Mouse (Mus musculus) adrenal gland (tissue): ENCODE results near the gene Gadl1.

Experiments
- intact Hi-C: fragments of 180-260 bp; cut with DNase I; formaldehyde crosslinking; loops from one replicate; pipeline ENCODE4 v1.15.1; 2025

Gadl1 gene

GRCm38 (mm10) chr9:116084324-116084931 is 175.2 kb downstream of the Gadl1 start:
- intact Hi-C loops: no loop called here

DNA sequence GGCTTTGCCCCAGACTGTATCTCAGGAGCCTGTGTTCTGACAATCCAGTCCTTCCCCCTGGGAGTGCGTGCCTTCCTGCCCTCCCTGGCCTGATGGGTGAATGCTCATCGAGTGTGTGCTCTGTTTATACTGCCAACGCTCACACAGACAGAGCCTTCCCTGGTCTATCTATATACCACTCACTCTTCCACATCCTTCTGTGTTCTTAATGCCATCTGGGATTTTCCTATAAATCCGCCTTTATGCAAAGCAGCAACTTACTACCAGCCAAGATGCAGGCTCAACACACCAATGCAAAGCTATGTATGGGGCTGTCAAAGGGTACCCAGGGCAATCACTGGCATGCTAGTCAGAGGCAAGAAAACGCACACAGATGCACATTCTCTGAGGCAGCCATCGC is 176.7 kb downstream of the Gadl1 start:
- intact Hi-C loops: loop anchor here (5.0 kb wide), 2 partner anchors 251 to 301 kb away; no protein-coding TSS in a partner anchor

GRCm38 (mm10) chr9:116087263-116087662 is 178.0 kb downstream of the Gadl1 start:
- intact Hi-C loops: loop anchor here (5.0 kb wide), 2 partner anchors 250 to 300 kb away; no protein-coding TSS in a partner anchor

DNA sequence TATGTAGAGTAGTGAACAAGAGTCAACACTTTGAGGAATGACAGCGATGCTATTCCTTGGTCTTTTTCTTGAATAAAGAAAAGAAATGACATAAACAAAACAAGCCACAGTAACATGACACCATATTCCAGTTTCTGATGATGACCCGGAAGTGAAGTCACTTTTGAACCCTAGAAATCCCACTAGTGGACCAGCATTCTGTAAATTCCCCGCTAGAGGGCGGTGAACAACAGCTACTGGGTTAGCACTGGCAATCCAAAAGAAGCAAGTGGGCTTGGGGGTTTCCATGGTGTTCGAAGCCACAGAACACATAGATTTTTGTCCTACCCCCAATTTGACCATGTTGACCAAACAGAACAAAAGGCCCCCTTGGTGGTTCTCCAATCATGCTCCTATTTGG is 178.6 kb downstream of the Gadl1 start:
- intact Hi-C loops: loop anchor here (5.0 kb wide), 2 partner anchors 249 to 299 kb away; no protein-coding TSS in a partner anchor

GRCm38 (mm10) chr9:116088912-116089311 is 179.7 kb downstream of the Gadl1 start:
- intact Hi-C loops: loop anchor here (5.0 kb wide), 2 partner anchors 248 to 298 kb away; no protein-coding TSS in a partner anchor

DNA sequence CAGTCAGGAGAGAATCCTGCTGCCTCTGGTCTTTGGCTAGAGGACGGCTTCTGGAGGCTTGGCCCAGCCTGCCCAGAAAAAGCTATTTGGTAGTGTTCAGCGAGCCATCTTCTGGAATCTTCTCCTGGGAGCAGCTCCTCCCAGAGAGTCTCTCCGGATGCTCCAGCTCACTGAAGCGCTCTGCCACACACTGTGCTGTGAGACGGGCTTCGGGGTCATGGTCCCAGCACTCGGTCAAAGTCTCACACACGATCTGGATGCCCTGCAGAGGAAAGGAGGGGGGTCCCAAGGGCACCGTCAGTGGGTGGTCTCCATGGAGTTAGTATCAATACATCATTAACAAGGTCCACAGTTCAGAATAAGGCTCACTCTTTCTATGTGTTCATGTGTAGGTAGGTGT is 181.0 kb downstream of the Gadl1 start:
- intact Hi-C loops: no loop called here

- intact Hi-C loops: no loop called here
Observed at GRCm38 (mm10) chr9:116091101-116091841, 182.0 kb downstream of the Gadl1 start.

- intact Hi-C loops: no loop called here
Observed at GRCm38 (mm10) chr9:116091921-116092320, 182.7 kb downstream of the Gadl1 start.

DNA sequence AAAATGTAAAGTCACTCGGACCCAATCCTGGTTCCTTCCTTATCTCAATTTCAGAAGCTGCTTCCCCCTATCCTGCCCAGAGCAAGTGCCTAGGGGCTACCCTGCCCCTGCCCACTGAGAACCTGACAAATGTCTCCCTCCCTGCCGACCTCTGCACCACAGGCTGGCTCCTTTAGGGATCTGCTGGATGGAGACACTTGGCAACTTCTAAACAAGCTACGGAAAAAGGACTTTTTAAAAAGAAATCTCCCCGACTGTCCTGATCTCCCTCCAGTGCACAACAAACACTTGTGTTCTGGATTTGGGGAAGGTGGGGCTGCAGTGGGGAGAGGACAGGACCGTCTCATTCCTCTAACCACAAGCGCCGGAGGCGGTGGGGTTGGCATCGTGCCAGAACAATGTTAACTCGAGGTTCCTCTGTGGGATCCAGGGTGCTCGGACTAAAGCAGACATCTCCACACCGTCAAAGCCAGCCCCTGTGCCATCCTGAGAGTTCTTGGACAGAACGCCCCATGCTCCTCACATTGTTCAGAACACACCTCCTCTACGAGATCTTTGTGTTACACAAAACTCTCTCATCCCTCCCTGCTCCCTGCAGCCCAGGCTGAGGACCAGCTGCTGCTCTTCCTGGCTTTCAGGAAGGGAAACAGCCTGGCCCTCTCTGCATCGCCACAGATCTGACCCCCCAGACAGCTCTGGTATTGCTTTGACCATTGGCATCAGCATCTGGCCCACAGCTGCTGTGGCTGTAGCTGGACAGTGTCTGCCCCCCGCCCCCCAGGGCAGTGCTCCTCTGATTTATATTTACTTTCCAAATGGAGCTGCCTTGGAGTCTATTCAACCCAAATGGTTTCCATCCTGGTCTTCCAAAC is 189.7 kb downstream of the Gadl1 start:
- intact Hi-C loops: no loop called here

DNA sequence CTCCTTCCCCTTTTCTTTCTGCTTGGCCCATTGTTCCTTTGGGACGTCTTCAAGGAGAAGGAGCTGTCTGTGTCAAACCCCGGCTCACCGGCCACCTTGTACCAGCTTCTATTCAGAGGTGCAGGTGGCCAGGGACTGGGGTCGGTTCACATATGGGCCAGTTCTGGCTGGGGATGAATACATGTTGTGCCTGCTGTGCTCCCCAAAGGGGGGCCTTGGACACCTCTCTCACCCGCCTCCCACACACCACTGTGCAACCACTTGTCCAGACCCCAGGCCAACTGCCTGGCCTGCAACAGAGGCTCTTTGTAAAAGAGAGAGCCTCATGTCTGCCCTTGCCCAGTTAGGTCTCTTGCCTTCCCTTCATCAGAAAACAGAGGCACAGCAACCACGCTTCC is 190.3 kb downstream of the Gadl1 start:
- intact Hi-C loops: no loop called here

GRCm38 (mm10) chr9:116100015-116100414 is 190.8 kb downstream of the Gadl1 start:
- intact Hi-C loops: no loop called here

GRCm38 (mm10) chr9:116101842-116102241 is 192.6 kb downstream of the Gadl1 start:
- intact Hi-C loops: no loop called here

GRCm38 (mm10) chr9:116104770-116105169 is 195.5 kb downstream of the Gadl1 start:
- intact Hi-C loops: no loop called here

- intact Hi-C loops: no loop called here
Observed at GRCm38 (mm10) chr9:116108729-116109128, 199.5 kb downstream of the Gadl1 start.

- intact Hi-C loops: no loop called here
Observed at GRCm38 (mm10) chr9:116111149-116111970, 202.1 kb downstream of the Gadl1 start.

DNA sequence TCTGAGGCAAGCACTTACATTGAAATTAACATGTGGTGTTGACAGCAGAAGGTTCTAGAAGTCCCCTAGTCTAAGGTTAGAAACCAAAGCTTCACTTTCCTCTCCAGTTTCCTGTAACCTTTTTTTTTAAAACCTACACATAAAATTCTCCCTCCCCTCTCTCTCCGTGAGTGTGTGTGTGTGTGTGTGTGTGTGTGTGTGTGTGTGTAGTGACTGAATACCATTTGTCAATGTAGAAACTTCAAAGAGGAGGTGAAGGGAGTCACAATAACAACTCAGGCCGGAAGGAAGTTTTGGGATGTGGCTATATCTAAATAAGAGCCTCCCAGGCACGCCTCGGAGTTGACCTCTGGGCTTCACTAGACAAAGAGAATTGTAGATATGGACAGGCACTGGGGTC is 205.1 kb downstream of the Gadl1 start:
- intact Hi-C loops: no loop called here

GRCm38 (mm10) chr9:116115875-116116274 is 206.6 kb downstream of the Gadl1 start:
- intact Hi-C loops: no loop called here

DNA sequence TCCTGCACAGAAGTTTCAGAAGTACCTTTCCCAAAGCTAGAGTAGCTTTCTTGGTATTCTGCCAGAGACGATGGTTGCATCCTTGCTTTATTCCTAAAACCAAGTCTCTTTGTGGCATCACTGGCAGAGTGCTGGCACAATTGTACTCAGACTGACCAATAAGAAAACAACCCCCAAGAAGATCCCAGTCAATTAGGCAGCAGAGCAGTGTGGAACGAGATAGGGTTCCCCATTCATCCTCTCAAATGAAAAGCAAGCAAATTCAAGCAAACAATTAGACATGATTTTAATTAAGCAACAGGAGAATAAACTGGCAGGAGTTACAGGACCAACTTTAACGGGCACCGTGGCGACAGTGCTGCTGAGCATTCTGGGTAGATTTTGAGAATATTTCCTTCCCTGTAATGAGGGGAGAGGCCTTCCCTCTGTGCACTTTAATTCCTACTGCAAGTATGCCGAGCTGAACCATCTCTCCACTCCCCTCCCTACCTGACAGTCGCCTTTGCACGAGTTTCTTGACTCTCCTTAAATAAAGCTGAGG is 209.1 kb downstream of the Gadl1 start:
- intact Hi-C loops: no loop called here

- intact Hi-C loops: no loop called here
Observed at GRCm38 (mm10) chr9:116119990-116120389, 210.7 kb downstream of the Gadl1 start.

DNA sequence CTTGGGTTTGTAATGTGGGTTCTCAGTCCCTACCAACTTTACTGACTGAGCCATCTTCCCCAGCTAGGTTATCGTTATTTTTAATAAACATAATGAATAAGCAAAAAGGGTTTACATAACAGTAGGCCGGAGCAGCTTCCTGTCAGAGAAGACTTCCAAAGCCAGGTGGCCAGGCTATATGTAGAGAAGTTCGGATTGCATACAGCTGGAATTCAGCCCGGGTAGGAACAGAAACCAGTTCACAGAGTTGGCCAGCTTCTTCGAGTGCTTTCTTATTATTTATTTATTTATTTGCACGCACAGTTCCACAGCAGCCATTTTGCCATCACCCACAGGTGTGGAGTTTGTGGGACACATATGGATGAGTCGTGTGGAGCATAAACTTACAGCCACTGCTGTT is 212.2 kb downstream of the Gadl1 start:
- intact Hi-C loops: no loop called here

DNA sequence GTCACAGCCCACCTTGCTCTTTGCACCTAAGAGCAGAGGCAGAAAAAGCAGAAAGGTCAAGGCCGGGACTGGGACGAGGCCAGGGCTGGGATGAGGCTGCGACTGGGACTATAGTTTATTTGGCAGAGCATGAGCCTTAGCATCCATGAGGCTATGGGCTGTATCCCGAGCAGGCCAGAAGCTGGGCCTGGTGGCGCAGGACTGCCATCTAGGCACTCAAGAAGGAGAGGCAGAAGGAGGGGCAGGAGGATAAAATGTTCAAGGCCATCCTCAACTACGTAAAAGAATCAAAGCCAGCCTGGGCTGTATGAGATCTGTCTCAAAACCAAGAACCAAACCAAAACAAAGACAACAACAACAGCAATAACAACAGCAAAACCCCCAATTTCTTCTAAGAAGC is 213.3 kb downstream of the Gadl1 start:
- intact Hi-C loops: no loop called here
